Mouse (Mus musculus): ENCODE data around the gene Smurf1. TPM values are rescaled to one million over a fixed set of nuclear protein-coding genes. Genes with fewer than 3 reads are reported as not detected.

Gene Smurf1
- total RNA-seq, 2 experiments from 2014 or later = 59.3 to 60.2 TPM

DNA sequence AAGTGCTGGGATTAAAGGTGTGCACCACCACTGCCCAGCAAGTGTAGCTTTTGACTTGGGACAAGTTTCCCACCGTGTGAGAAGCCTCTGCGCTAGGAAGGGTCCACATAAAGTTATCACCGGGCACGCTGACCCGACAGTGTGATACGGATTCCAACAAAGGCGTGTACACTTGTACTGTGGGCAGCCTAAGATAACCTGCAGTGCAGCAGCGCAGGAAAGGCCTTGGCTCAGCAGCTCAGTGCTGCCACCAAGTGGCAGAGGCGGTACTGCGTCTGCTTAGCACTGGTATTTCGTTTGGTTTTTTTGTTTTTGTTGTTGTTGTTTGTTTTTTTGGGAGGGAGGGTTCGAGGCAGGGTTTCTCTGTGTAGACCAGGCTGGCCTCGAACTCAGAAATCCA is 89.8 kb downstream of the Smurf1 start:
- intact Hi-C loops (cut with DNase I) = loop anchor here (5.0 kb wide), 1 partner anchor 111 kb away; no protein-coding TSS in a partner anchor
- peak; percentile 76 for DNase-seq

DNA sequence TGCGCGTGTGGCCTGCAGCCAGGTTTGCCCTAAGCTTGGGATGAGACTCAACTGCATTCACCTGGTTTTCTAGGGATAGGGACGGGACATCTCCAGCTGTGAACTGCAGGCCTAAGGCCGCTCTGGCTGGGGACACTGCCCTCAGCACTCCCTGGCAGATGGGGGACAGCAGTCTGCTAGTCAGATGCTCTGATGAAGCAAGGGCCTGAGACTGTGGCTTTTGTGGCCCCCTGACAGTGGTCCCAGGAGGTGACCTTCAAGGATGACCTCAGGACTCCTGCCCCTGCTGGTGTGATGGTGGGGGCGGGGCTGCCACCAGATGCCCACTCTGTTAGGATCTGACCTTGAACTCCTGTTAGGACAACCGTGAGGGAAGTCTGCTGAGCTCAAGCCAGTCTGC is 90.4 kb downstream of the Smurf1 start:
- intact Hi-C loops (cut with DNase I) = loop anchor here (5.0 kb wide), 1 partner anchor 112 kb away; no protein-coding TSS in a partner anchor
- no peak for DNase-seq

DNA sequence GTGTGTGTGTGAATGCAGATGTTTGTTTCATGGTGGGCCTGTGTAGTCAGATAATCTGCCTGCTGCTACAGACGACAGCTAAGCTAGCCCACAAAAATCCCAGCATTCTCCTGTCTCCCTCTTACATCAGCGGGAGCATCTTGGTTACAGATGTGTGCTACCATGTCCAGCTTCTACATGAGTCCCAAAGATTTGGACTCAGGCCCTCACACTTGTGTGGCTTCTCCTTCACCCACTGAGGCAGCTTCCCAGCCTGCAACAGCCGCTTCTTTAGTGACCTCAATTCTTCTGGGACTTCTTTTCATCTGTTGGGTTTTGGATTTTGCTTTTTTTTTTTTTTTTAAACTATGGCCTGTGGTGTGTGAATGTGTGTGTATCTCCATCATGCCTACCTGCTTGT is 92.8 kb downstream of the Smurf1 start:
- no peak for DNase-seq
- intact Hi-C loops (cut with DNase I) = no loop called here

DNA sequence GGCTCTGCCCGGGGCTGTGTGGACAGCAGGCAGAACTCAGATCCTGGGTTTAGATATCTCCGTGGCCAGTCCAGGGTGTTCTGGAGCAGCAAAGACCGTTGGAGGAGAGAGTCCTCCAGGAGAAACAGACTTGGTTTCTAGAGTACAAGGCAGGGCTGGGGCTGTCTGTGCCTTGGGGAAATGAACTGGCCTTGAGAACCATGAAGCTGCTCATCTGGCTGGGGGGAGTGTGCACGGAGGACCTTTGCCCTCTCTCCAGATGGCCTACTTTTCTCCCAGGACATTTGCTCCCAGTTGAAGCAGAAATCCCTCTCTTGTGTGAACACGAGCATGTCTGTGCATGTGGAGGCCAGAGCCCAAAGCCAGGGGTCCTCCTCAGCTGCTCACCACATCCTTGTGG is 93.3 kb downstream of the Smurf1 start:
- no peak for DNase-seq
- intact Hi-C loops (cut with DNase I) = no loop called here

DNA sequence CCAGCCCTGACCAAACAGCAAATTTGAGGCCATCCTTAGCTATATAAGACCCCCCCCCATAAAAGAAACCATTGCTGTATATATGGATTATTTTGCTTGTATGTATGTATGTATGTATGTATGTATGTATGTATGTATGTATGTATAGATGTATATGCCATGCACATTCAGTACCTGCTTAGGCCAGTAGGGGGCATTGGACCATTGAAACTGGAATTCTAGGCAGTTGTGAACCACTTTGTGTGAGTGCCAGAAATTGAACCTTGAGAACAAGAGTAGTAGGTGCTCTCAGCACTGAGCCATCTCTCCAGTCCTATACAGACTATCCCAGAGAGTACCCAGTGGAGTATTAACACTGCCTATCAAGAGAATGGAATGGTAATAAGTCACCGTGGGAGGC is 93.9 kb downstream of the Smurf1 start:
- no peak for DNase-seq

DNA sequence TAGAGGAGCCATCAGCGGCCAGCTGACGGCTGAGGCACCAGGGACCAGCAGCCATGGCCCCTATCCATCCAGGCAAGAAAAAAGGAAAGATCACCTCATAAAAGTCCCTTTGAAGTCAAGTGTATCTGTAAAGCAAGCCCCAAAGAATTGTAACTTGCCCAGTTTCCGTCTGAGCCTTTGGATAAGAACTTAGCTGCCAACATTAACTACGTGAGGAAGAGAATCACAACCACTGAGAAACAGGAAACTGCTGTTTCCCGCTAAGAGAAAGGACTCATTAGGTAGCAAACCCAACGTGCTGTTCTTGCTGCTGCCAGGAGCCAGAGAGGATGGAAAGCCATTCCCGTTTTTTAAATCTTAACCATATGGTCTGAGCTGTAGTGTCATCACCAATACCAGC is 94.9 kb downstream of the Smurf1 start:
- no peak for DNase-seq
- intact Hi-C loops (cut with DNase I) = no loop called here

More for the DNA sequence above, 93.9 kb downstream of the Smurf1 start:
- intact Hi-C loops (cut with DNase I) = no loop called here

DNA sequence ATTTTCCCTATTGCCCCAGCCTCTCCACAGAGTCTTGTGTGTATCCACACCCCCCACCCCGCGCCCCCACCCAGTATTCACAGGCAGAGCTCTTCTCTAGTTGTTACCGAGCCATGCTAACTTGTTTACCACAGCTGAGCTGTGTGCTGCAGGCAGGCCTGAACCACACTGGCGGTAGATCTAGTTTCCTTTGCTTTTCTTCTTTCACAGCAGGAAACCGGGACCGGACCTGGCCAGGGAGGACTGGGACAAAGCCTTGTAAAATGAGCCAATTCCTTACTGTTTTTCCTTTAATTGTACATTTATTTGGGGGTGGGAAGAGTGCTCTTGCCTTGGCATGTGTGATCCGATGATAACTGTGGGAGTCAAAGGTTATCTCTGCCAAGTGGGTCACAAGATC is 96.2 kb downstream of the Smurf1 start:
- DNase-seq = no peak
- intact Hi-C loops (cut with DNase I) = no loop called here

DNA sequence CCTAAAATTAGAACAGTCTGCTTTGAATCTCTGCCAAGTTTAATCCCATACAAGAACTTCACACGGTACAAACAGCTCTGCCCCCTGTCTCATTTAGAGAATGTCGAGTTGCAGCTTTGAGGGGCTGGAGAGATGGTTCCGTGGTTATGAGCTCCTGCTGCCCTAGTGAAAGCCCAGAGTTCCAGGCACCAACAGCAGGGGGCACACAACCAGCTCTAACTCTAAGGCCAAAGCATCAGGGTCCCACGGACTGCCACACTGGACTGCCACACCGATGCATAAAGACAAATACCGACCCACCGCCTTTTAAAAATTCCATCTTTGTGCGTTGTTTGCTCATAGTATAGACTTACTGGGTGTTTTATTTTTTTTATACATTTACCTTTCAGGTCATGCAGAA is 98.7 kb downstream of the Smurf1 start:
- no peak for DNase-seq
- intact Hi-C loops (cut with DNase I) = no loop called here

DNA sequence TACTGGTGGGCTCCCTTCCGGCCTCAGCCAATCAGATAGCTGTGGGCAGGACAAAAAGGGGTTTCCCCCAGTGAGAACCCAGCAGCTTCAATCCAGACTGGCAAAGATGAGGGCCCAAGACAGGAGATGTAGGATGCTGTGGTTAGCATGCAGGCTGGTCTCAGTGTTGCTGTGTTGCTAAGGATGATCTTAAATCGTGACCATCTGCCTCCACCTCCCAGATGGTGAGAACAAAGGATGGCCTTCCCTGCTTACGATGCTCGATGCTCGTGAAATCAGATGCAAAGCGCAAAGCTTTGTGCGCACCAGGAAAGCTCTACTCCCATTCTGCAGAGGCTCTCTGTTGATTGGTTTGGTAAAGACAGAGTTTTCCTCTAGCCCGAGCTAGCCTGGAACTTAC is 104.7 kb downstream of the Smurf1 start:
- intact Hi-C loops (cut with DNase I) = no loop called here
- DNase-seq = no peak

DNA sequence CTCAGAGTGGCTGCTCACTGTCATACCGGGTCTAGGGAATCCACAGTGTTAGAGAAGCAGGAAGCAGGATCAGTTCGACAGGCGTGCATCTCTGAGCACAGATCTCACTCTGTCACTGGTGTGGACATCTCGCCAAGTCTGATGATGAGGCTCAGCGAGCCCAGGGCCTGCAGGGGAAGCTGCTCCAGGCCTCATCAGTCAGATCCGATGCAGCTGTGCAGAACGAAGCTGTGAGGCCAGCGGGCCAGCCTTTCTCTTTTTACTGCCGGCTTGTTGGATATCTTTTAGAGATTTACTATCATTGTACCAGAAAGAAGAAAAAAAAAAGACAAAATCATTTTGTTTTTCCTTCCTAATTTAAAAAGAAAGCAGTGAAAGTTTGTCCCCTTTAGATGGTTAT is 106.4 kb downstream of the Smurf1 start:
- DNase-seq = no peak
- intact Hi-C loops (cut with DNase I) = no loop called here

DNA sequence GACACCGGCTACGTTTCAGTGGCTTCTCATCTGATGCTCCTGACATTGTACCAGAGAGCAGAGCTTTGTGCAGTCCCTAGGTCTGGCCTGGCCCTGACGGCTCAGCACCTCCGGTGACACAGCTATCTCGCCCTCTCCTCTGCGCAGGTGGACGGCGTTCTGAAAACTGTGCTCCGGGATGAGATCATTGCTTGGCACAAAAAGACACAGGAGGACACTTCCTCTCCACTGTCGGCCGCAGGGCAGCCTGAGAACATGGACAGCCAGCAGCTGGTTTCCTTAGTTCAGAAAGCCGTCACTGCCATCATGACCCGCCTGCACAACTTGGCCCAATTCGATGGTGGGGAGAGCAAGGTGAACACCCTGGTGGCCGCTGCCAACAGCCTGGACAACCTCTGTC is 107.1 kb downstream of the Smurf1 start:
- no peak for DNase-seq
- intact Hi-C loops (cut with DNase I) = no loop called here

DNA sequence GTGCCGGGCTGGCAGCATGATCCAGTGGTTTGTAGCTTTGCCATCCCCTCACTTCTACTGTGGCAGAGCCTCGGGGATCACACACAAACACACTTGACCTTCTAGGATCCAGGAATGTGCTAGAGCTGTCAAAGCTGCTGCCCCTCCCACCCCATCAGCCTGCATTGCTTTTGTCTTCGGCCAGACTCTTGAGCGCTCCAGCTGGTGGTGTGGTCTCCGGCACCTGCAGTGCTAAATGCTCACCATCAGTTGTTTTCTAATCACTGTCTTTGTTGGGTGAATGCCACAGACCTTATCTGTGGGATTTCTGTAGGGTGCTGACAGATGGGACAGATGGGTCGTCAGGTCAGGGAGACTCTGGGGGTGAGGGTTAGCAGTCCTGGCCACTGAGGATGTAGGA is 109.7 kb downstream of the Smurf1 start:
- intact Hi-C loops (cut with DNase I) = no loop called here
- no peak for DNase-seq

DNA sequence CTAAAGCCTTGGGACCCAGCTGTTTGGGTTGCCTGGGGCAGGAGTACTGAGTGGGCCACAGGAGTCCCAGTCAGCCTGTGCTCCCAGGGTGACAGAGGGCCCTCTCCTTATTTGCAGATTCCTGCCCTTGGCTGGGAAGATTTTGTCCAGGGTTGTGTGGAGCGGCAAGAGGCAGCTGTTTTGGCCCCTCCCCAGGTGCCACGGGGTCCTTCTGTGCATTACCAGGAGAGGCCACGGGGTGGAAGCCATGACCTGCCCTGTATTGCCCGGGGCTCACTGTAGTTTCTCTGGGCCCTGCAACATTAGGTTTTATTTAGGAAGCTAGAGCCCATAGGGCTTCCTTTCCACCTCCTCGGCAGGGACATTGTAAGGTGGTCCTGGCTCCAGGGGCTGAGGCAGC is 111.7 kb downstream of the Smurf1 start:
- intact Hi-C loops (cut with DNase I) = no loop called here
- DNase-seq = no peak

DNA sequence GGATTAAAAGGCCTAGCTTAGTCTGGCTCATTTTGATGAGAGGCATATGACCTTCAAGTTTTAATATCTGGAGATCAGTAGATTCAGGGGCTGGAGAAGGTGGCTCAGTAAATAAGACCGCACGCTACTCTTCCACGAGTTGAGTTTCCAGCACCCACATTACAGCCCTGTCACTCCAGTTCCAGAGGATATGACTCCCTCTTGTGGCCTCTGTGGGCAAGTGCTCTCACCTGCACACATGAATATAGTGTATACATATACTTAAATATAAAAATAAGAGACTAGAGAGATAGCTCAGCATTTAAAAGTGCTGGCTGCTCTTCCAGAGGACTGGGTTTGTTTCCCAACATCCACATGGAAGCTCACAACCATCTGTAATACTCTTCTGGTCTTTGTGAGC is 113.8 kb downstream of the Smurf1 start:
- DNase-seq = no peak
- intact Hi-C loops (cut with DNase I) = no loop called here

DNA sequence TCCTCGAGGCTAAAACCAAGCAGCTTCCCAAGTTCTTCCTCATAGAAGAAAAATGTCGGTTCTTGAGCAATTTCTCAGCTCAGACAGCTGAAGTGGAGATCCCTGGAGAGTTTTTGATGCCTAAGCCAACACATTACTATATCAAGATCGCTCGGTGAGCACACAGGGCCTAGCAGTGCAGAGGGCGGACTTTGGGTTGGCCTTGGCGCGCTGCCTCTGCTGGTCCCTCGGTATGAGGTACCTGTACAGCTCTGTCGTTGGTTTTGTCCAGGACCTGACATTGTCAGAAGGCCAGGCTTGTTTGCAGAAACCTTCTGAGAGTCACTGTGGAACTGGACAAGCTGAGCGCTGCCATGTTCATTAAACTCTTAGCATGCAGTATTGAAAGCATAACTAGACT is 115.7 kb downstream of the Smurf1 start:
- intact Hi-C loops (cut with DNase I) = no loop called here
- no peak for DNase-seq

DNA sequence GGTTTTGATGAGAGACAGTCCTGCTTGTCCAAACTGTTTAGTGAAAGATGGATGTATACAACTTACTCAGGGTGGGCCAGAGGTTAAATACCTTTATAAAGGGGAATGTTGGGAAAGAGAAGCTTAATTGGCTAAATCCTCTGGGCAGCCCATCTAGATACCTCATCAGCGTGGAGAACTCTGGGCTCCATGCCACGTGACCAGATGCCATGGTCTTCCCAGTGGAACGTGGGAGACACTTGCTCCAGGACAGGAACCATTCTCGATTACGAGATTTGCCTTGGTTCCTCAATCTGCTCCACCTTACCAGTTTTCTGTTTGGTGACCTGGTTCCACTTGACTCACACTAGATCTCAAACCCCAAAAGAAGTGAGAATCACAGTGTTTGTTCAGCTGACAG is 116.9 kb downstream of the Smurf1 start:
- intact Hi-C loops (cut with DNase I) = no loop called here
- DNase-seq = peak; percentile 48

DNA sequence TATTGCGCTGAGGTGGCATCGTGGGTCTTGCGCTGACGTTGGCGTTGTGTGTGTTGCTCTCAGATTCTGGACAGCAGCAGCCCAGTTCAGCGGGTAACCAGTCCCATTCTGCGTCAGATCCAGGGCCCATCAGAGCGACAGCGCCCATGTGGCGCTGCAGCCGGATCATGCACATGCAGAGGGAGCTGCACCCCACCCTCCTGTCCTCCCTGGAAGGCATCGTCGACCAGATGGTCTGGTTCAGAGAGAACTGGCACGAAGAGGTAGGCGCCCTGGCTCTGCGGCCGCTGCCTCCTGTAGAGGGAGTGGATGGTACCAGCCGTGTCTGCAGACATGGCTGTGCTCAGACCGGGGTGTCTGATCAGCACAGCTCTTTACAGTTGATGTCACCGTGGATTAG is 120.3 kb downstream of the Smurf1 start:
- DNase-seq = peak; percentile 58
- intact Hi-C loops (cut with DNase I) = no loop called here

DNA sequence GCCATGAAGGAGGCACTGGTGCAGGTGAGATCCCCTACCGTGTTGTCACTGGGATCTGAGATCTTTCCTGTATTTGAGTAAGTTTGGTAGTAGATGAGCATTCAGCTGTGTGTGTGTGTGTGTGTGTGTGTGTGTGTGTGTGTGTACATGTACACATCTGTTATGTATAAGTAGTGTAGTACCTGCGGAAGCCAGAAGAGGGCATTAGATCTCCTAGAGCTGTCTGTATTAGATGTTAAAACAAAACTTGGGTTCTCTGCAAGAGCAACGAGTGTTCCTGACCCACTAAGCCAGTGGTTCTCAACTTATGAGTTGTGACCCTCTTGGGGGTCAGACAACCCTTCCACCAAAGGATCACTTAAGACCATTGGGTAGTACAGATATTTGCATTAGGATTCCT is 129.5 kb downstream of the Smurf1 start:
- intact Hi-C loops (cut with DNase I) = no loop called here
- no peak for DNase-seq

DNA sequence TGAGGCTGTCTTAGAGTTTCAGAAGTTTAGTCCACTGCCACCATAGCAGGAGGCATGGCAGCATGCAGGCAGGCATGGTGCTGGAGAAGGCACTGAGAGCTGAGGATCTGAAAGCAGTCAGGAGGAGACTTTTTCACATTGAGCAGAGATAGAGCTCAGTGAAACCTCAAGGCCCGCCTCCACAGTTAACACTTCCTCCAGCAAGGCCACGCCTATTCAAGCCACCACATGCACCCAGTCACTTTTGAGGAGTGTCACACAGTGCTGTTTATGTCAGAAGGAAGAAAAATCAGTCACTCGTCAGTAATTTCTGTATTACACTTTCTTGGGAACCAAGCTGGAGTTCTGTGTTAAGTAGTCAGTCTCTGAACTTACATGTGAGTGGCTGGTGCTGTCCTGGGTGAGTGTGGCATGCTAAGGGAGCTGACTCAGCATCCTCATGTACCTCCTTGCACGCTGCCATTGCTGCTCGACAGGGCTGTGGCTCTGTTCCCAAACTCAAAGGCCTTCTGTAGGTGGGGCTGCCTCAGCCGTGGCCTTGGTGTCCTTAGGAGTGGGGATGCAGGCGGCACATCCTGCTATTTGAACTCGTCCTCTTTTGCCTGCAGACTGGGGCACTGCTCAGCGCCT is 133.7 kb downstream of the Smurf1 start:
- intact Hi-C loops (cut with DNase I) = no loop called here
- no peak for DNase-seq

DNA sequence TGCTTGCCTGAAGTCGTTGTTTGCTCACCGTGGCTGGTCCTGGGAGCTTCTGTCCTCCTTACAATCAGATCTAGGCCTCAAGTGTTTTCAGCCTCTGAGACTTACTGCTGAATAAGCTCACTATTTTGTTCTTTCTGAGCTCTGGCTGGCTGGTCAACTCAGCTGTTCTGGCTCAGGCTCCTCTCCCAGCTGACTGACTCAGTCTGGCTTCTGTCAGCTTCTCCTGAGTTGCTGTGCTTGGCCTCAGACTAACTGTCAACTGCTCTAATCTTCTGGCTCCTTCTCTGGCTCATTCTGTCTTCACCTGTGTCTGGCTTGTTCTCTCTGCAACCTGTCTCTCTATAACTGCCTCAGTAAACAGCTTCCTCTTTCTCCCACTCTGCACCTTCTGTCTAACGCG is 136.0 kb downstream of the Smurf1 start:
- intact Hi-C loops (cut with DNase I) = no loop called here
- no peak for DNase-seq

DNA sequence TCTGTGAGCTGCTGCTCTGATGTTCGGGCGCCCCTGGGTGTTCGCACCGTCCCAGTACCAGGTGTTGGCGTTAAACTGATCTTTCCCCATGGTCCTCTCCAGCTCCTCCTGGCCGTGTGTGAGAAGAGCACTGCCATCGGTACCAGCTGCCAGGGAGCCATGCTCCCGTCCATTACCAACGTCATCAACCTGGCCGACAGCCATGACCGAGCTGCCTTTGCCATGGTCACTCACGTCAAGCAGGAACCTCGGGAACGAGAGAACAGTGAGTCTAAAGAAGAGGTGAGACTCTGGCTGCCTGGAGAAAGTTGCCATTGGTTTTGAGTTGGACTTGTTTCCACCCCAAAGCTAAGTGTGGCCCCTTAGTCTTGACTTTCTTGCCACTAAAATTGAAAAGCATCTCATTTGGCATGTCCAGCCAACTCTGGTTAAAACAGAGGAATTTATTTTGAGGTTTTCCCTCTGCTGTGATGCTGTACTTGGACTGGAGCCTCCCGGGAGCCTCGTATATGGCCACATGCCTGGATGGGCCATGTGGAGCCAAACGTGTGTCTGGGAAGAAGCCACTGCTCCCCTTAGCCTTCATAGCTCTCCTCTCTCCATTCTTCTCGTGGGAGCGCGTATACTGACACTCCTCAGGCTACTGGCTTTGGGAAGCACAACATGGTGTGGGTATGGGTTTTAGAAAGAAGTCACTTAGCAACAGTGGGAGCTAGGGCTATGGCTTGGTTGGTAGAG is 137.1 kb downstream of the Smurf1 start:
- intact Hi-C loops (cut with DNase I) = no loop called here
- peak; percentile 54 for DNase-seq
